Mouse (Mus musculus): ENCODE results near the gene Wdr90. TPM values are rescaled to one million over a fixed set of nuclear protein-coding genes. Genes with fewer than 3 reads are reported as not detected.

Gene Wdr90
- polyA plus RNA-seq (2015; fragmentation: Nextera tagmentation; extraction: Ambion mirVana): 10.2 and 12.5 TPM in 2 replicates

DNA sequence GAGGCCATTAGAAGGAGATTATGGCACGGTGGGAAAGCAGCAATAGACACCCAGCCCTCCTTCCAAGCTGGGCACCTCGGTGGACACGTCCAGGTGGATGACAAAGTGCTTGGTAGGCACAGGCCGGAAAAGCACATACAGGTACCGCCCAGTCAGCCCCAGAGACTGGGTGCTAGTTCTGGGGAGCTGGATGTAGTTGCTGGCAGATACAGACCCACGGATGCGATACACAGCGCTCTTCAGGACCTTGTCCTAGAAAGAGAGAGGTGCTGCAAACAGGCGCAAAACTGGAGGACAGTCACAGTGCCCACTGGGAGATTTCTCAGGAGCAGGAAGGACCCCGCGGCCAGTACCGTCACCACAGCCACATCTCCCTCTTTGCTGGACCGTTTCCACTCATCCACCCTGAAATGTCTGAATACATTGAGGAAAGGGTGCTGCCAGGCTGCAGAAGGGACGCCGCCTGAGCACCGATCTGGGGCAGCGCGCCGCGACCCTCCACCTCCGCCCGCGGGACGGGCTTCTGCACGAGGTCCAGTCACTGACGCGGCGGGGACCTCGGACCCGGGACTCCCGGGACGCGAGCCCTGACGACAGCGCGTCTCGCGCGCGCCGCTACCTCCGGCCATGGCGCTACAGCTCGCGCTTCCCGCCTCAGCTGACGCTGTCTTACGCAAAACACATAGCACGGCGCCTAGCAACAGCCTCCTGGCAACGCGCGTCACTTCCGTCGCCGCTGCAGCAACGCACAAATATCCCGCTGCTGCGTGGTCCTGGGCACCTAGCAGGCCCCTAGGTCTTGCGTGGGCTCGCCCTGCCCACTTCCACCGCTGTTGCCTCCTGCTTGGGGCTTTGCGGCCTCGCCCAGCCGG lies at the start of gene Wdr90:
Gene Wdr90 (minus strand): TSS at position 670 of the 872 bp plus-strand sequence.
- WGBS (ENCODE audit: insufficient replicate concordance): 5% methylated on average over 65 of the region's 65 CpGs
- Histone ChIP-seq H3K36me3 (peaks cover 28% of the 10 kb centered on the region), H3K4me2 (peak within 1 kb of the TSS; percentile 97), H3K9ac (peak within 1 kb of the TSS; percentile 90), H3K27me3 (no peaks in the 10 kb centered on the region), H3K4me3 (replicated peaks) (peak within 1 kb of the TSS; percentile 80), H3K27ac (peak within 1 kb of the TSS; percentile 75), H3K4me1 (replicated peaks) (peaks cover 38% of the 10 kb centered on the region), H3K9me3 (replicated peaks) (no peaks in the 10 kb centered on the region)
- ATAC-seq (ENCODE audit: low read depth) (peak; percentile 90), DNase-seq (peak; percentile 82)

DNA sequence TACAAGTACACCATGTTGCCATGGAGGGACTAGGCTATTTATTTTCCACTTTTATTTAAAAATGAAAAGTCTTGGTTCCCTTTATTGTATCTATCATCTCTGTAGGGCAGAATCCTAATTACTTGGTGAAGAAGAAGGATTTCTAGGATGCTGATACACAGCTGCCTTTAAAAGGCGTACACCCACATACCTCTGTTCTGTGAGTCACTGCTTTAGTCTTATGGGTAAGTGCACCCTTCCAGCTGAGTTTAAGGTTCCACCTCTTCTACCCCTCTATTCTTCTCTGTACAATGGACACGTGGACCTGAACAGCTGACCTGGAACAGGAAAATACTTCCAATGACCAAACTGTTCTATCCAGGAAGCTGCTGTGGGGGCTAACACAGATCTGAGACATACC lies 46.3 kb upstream of the Wdr90 start:
- Histone ChIP-seq H3K9ac (no peak overlapping the region), H3K27me3 (no peaks in the 10 kb centered on the region), H3K36me3 (0 out of 2 replicates have a peak, but pooled peaks cover 4% of the 10 kb centered on the region), H3K4me3 (replicated peaks) (no peak overlapping the region), H3K4me1 (replicated peaks) (peaks cover 11% of the 10 kb centered on the region), H3K27ac (no peak overlapping the region), H3K9me3 (replicated peaks) (no peaks in the 10 kb centered on the region), H3K4me2 (no peak overlapping the region)
- no peak for ATAC-seq (ENCODE audit: low read depth)
- 74% methylated on average over 2 of the region's 2 CpGs for WGBS (ENCODE audit: insufficient replicate concordance)
- no peak for DNase-seq

DNA sequence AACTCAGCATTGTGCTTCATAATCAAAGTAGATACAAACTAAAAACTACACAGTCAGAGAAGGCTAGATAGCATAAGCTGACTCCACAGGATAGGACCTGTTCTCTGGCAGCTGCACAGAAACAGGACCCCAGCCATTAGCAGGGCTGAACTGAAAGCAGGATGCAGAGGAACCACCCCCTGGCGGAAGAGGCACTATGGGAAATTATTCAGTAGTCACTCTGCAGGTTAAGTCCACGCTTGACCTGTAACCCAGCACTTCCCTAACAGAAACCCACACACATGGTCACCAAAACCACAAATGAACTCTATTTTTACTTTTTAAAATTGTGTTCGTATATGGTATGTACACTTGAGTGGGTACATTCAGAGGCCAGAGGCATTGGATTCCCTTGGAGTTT lies 41.8 kb upstream of the Wdr90 start:
- no peak overlapping the region for H3K4me2 ChIP-seq
- WGBS (ENCODE audit: insufficient replicate concordance): 52% methylated on average over 3 of the region's 3 CpGs
- no peak overlapping the region for H3K4me3 ChIP-seq (replicated peaks)
- H3K4me1 ChIP-seq (replicated peaks): 0 out of 2 replicates have a peak, but pooled peaks cover 3% of the 10 kb centered on the region
- peaks cover 14% of the 10 kb centered on the region for H3K36me3 ChIP-seq
- no peaks in the 10 kb centered on the region for H3K9me3 ChIP-seq (replicated peaks)
- H3K27ac ChIP-seq: no peak overlapping the region
- no peaks in the 10 kb centered on the region for H3K27me3 ChIP-seq
- DNase-seq (no peak), ATAC-seq (ENCODE audit: low read depth) (no peak)
- no peak overlapping the region for H3K9ac ChIP-seq

- Histone ChIP-seq H3K36me3 (peaks cover 10% of the 10 kb centered on the region), H3K27ac (no peak overlapping the region), H3K4me2 (no peak overlapping the region), H3K9me3 (replicated peaks) (no peaks in the 10 kb centered on the region), H3K4me3 (replicated peaks) (no peak overlapping the region), H3K27me3 (no peaks in the 10 kb centered on the region), H3K4me1 (replicated peaks) (peaks cover 14% of the 10 kb centered on the region), H3K9ac (no peak overlapping the region)
- no peak for ATAC-seq (ENCODE audit: low read depth)
- no peak for DNase-seq
- 87% methylated on average over 1 of the region's 1 CpGs for WGBS (ENCODE audit: insufficient replicate concordance)
Measured at GRCm38 (mm10) chr17:25900193-25900592, 38.9 kb upstream of the Wdr90 start.

- H3K9me3 ChIP-seq (replicated peaks): no peaks in the 10 kb centered on the region
- 71% methylated on average over 12 of the region's 12 CpGs for whole genome bisulfite sequencing (ENCODE audit: insufficient replicate concordance)
- H3K4me3 ChIP-seq (replicated peaks): no peak overlapping the region
- no peak for DNase-seq
- H3K4me1 ChIP-seq (replicated peaks): peaks cover 16% of the 10 kb centered on the region
- no peak overlapping the region for H3K27ac ChIP-seq
- H3K27me3 ChIP-seq: no peaks in the 10 kb centered on the region
- H3K9ac ChIP-seq: no peak overlapping the region
- no peak overlapping the region for H3K4me2 ChIP-seq
- peaks cover 9% of the 10 kb centered on the region for H3K36me3 ChIP-seq
- no peak for ATAC-seq (ENCODE audit: low read depth)
Measured at GRCm38 (mm10) chr17:25895891-25896290, 34.6 kb upstream of the Wdr90 start.

- ATAC-seq (ENCODE audit: low read depth) (no peak), DNase-seq (no peak)
- Histone ChIP-seq H3K27ac (no peak overlapping the region; the same call in 1 of the 2 replicates), H3K27me3 (no peaks in the 10 kb centered on the region), H3K36me3 (peaks cover 6% of the 10 kb centered on the region), H3K4me2 (no peak overlapping the region), H3K9me3 (replicated peaks) (no peaks in the 10 kb centered on the region), H3K9ac (no peak overlapping the region), H3K4me1 (replicated peaks) (peaks cover 16% of the 10 kb centered on the region), H3K4me3 (replicated peaks) (no peak overlapping the region)
- WGBS (ENCODE audit: insufficient replicate concordance): 64% methylated on average over 2 of the region's 2 CpGs
Measured at GRCm38 (mm10) chr17:25895415-25895814, 34.1 kb upstream of the Wdr90 start.

GRCm38 (mm10) chr17:25893975-25894617 lies 32.8 kb upstream of the Wdr90 start:
- no peak overlapping the region for H3K4me3 ChIP-seq (replicated peaks)
- H3K4me1 ChIP-seq (replicated peaks): peaks cover 16% of the 10 kb centered on the region
- no peaks in the 10 kb centered on the region for H3K9me3 ChIP-seq (replicated peaks)
- 34% methylated on average over 2 of the region's 2 CpGs for WGBS (ENCODE audit: insufficient replicate concordance)
- peaks cover 7% of the 10 kb centered on the region; the same call in 1 of the 2 replicates for H3K36me3 ChIP-seq
- no peak overlapping the region for H3K4me2 ChIP-seq
- DNase-seq (peak; percentile 54), ATAC-seq (ENCODE audit: low read depth) (peak; percentile 75)
- H3K27me3 ChIP-seq: no peaks in the 10 kb centered on the region
- no peak overlapping the region for H3K27ac ChIP-seq
- no peak overlapping the region for H3K9ac ChIP-seq

DNA sequence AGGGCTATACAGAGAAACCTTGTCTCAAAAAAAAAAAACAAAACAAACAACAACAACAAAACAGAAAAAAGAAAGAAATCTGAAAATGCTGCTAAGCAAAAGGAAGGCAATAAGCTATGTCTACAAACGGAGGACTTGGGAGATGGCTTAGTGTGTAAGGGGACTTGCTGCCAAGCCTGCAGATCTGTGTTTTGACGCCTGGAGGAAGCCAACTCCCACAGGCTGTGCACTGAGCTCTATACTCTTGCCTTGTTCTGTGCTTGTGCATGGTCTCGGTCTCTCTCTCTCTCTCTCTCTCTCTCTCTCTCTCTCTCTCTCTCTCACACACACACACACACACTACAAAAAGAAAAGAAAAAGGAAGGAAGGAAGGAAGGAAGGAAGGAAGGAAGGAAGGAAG lies 27.5 kb upstream of the Wdr90 start:
- no peaks in the 10 kb centered on the region for H3K27me3 ChIP-seq
- H3K27ac ChIP-seq: no peak overlapping the region
- DNase-seq (no peak), ATAC-seq (ENCODE audit: low read depth) (no peak)
- no peak overlapping the region for H3K4me3 ChIP-seq (replicated peaks)
- WGBS (ENCODE audit: insufficient replicate concordance): 78% methylated on average over 3 of the region's 3 CpGs
- peaks cover 12% of the 10 kb centered on the region; the same call in 1 of the 2 replicates for H3K4me1 ChIP-seq (replicated peaks)
- no peak overlapping the region for H3K4me2 ChIP-seq
- no peak overlapping the region for H3K9ac ChIP-seq
- peaks cover 21% of the 10 kb centered on the region for H3K36me3 ChIP-seq
- H3K9me3 ChIP-seq (replicated peaks): no peaks in the 10 kb centered on the region

- Histone ChIP-seq H3K36me3 (peaks cover 32% of the 10 kb centered on the region), H3K27ac (no peak overlapping the region), H3K9ac (no peak overlapping the region)
Measured at GRCm38 (mm10) chr17:25887467-25887866, 26.2 kb upstream of the Wdr90 start.

GRCm38 (mm10) chr17:25886806-25887205 lies 25.5 kb upstream of the Wdr90 start:
- no peak overlapping the region for H3K4me3 ChIP-seq (replicated peaks)
- H3K4me1 ChIP-seq (replicated peaks): peaks cover 24% of the 10 kb centered on the region
- ATAC-seq (ENCODE audit: low read depth) (no peak), DNase-seq (no peak)
- H3K27me3 ChIP-seq: no peaks in the 10 kb centered on the region
- no peaks in the 10 kb centered on the region for H3K9me3 ChIP-seq (replicated peaks)
- no peak overlapping the region for H3K27ac ChIP-seq
- no peak overlapping the region for H3K9ac ChIP-seq
- no peak overlapping the region for H3K4me2 ChIP-seq
- H3K36me3 ChIP-seq: peaks cover 32% of the 10 kb centered on the region

More at GRCm38 (mm10) chr17:25887467-25887866, 26.2 kb upstream of the Wdr90 start:
- no peak for DNase-seq
- 70% methylated on average over 10 of the region's 10 CpGs for WGBS (ENCODE audit: insufficient replicate concordance)
- Histone ChIP-seq H3K4me3 (replicated peaks) (no peak overlapping the region), H3K4me1 (replicated peaks) (peaks cover 18% of the 10 kb centered on the region), H3K27me3 (no peaks in the 10 kb centered on the region), H3K9me3 (replicated peaks) (no peaks in the 10 kb centered on the region), H3K4me2 (no peak overlapping the region)
- no peak for ATAC-seq (ENCODE audit: low read depth)

DNA sequence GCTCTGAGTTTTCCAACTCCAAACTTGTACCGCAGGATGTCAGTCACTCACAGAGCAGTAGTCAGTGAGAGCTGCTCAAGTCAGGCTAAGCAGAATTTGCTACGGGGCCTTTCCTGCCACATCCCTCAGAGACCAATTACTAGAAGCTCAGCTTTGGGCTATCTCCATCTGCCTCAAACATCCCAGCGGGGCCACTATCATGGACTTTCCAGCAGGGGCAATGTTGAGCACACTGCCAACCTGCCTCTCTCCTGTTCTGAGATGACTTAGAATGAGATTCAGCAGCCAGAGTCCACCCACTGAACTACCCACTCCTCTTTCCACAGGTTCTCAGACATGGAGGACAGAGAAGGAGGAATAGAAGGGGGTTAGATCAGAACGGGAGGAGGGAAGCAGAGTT lies 24.3 kb upstream of the Wdr90 start:
- H3K9me3 ChIP-seq (replicated peaks): no peaks in the 10 kb centered on the region
- H3K4me3 ChIP-seq (replicated peaks): no peak overlapping the region
- 50% methylated on average over 4 of the region's 4 CpGs for WGBS (ENCODE audit: insufficient replicate concordance)
- DNase-seq (no peak), ATAC-seq (ENCODE audit: low read depth) (no peak)
- H3K27me3 ChIP-seq: no peaks in the 10 kb centered on the region
- H3K4me2 ChIP-seq: no peak overlapping the region
- H3K4me1 ChIP-seq (replicated peaks): peaks cover 36% of the 10 kb centered on the region
- peaks cover 32% of the 10 kb centered on the region for H3K36me3 ChIP-seq
- H3K9ac ChIP-seq: no peak overlapping the region
- no peak overlapping the region for H3K27ac ChIP-seq
